Mouse (Mus musculus): ENCODE measurements around the gene Cluap1.

GRCm38 (mm10) chr16:3884201-3885064 is 24.2 kb upstream of the Cluap1 start, which contains the start of the genes Zfp597 and Gm20695:
- TF ChIP-seq CTCF (IDR thresholded peaks at IDR 0.05; ENCODE audit: low read depth, low read length) (no peak), POLR2A (IDR thresholded peaks at IDR 0.05; ENCODE audit: extremely low read depth, insufficient read depth, low read length) (peak; percentile 39; the same call in 1 of the 2 replicates)
